Mouse (Mus musculus): ENCODE data around the gene Pdlim5.
A peak's percentile ranks its signal among the peaks of the same experiment; 100 is the strongest.

Pdlim5 gene

DNA sequence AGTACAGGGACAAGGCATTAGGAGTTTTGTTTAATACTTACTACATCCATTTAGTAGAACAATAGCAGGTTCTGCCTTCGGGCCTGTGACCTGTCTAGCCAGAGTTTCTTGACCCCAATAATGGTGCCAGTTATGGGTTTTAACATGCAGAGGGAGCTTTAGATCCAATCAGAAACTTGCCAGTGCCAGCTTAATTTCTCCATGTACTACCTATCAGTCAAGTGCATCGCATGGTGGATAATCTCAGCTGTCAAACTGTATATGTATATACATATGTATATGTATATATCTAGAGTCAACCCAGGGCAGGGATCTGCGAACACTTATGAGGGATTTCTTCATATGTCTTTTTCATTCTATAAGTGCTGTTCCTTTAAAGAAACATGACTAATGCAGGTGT is 61.0 kb downstream of the Pdlim5 start:
- DNase-seq = no peak

DNA sequence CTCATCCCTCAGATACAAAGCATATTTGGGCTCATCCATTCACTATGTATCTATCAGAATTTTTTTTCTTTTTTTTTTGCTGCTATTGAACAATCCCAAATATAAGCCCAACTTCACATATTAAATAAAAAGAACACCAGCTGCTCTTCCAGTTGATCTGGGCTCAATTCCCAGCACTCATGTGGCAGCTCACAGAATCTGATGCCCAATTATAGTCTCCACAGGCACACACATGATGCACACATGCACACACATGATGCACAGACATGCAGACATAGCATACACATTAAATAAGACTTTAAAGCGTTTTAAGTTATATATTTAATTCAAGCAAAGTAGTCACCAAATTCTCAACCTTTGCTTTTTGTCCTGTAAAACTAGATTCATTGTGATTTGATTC is 62.0 kb downstream of the Pdlim5 start:
- no peak for DNase-seq

DNA sequence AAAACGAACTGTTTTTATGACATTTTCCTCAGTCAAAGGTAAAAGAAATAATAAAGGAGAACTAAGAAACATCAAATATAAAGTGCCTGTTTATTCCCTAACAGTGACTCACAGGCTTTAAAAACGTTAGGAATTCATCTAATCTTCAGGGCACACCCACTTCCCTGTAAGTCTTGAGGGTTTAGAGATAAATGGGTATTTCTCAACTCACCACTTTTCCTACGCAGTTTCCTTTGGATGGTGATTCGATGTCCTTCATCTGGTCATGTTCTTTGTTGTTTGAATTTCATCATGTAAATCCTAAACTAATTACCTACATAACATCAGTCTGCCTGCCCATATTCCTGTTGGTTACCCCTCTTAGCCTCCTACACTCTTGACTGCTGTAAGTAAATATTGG is 62.8 kb downstream of the Pdlim5 start:
- DNase-seq = no peak

DNA sequence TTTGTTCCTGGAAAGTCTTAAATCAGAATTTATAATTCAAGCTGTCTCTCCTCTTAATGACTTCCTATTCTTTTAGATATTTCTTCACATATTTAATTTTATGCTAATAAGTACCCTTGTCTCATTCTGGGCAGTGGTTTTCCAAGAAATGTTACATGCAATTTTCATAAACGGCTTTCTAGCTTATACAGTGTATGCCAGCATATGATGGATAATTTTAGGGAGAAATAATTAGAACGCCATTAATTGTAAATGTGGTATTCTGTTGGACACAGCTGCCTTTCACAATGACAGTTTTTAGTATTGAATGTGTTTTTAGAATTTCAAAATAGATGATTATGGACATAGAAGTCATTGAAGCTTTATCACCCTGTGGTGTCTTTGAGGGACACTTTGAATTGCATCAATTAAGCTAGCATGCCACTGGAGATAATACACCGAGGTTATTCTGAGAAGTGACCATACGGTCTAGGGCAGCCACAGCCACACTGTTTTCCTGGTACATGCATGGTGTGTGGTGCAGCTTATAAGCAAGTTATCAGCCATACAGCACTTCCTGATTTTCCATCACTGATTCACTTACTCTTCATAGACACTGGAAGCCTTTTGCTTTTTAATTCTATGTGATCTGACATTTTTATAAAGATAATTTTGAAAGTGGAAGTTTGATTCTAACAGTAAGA is 63.5 kb downstream of the Pdlim5 start:
- no peak for DNase-seq

DNA sequence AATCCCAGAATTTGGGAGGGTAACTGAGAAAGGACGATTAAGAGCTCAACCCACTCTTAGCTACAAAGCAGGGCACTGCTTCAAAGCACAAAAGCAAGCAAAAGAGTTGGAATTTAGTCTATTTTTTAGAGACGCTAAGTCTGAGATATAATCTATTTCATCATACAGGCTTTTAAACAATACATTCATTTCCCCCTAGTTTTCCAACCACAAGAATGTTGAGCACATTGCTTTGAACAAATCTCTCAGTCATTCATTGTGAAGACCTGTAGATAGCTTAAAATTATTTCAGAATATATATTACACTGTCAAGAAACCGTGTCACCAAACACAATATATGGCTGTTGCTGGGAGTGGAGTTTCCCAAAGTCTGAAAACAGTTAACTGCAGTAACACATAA is 65.1 kb downstream of the Pdlim5 start:
- no peak for DNase-seq

DNA sequence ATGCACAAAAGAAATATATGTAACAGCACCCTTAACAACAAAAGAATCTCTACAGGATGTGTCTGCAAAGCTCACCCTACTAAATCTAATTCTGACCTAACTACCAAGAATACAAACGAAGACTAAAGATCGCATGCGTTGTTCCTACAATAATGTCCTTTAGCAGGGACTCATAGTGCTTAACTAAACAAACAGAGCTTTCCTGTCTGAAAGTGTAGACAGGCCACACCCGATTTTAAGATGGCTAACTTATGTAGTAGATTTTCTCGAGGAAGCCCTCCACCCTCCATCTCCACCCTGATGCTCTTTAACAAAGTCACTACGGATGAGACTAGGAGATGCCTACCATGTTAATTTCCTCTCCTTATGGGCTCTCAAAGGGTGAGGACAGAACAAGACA is 71.9 kb downstream of the Pdlim5 start:
- DNase-seq = no peak

DNA sequence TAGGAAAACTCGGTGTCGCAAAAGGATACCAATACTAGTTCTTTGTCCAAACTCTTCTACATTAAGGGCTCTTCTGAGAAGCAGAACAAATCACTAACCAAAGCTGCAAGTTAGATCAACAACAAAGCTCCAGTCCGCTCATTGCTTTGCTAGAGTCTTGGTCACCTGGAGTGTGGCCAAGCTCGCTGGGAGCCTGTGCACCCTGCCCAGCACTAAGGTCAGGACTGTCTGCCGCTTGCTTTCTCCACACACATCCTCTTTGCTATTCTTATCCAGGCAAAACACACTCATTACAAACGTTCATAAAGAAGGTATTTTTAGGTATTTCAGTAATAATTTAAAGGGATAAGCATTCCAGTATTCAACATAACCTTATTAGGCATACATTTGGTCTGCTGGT is 73.6 kb downstream of the Pdlim5 start:
- DNase-seq = peak; percentile 24 to 67

DNA sequence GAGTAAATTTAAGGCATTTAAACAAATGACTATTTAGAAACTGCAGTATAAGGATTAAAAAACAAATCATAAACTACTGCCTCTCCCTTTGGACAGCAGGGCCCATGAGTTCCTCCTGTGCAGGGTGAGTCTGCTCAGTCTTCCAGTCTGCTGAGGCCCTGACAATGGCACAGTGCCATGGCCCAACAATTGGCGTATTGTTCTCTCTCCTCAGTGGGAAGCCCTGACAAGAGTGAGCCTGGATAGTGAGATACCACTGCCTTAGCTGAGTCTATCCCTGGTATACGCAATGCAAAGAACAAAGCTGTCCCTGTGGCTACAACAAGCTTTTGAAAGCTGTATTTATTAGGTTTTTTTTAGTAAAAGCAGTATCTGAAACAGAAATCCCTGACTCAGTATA is 77.3 kb downstream of the Pdlim5 start:
- peak; percentile 50 to 73 for DNase-seq

DNA sequence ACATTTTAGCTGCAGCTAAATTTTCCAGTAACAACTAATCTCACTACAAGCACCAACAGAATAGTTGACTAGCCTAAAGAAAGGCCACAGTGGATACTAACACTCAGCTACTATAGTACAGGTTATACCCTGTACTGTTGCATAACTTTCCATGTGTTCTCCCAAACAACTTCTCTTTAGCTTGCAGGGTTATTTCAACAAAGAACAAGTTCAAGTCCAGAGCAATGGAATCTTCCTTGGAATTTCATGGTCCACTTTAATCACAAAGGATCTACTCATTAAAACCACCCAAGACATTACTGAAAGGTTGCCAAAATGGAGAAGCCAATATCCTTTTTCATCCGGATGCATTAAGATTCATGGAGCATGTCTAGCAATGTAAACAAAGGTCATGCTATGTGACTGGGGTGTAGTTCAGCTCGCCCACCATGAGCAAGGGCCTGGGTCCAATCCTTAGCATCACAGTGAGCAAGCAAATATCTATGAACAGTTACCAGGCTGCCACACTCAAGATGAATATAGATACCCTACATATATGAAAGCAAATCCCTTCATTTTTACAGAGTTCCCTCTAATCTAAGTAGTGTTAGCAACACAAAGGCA is 79.3 kb downstream of the Pdlim5 start:
- DNase-seq = no peak

DNA sequence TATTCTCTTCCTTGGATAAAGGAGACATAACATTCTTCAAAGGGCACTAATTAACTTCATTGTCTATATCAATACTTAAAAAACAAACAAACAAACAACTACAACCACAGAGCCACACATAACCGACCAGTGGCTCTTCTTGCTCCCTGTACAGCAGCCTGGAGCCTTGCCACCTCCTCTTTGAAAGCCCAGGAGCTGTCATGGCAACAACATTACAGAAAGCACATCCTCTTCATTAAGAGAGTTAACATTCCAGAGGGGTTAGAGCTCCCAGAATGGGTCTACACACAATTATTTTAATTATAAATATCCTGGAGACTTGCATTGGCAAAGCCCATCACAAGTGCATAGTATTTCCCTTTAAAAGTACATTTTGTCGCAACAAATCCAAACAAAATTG is 84.4 kb downstream of the Pdlim5 start:
- DNase-seq = peak in 1 of 2 experiments; percentile 14

DNA sequence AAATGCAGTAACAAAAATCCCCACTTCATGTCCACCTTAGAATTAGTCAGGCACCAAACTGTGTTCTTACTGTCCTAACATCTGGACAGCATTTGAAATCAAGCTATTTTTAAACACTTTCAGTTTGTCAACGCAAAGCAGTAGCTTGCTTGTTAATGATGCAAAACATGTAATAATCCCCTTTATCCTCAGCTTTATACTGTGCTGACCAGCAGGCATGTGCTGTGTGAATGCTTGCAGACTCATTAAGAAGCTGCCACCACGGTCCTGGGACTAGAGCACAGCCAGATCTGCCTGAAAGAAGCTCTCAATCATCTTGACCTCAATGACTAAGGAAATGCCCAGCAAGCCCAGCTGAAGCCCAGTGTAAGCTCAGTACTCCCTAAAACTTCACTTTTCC is 85.0 kb downstream of the Pdlim5 start:
- DNase-seq = no peak

DNA sequence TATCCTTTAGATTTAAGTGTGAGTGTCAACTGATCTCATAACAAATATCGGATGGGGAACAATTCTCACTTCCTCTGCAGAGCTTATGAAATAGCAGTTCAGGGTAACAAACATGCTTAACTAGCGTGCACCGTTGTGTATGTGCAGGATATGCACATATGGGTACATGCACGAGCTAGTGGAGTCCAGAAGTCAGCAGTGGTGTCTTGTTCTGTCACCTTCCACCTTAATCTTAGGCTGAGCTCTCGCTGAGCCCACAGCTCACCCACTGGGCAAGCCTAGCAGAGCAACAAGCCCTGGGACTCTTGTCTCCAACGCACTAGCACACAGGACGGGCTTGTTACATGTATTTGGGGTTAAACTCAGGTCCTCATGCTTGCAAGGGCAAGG is 100.2 kb downstream of the Pdlim5 start:
- DNase-seq = no peak

DNA sequence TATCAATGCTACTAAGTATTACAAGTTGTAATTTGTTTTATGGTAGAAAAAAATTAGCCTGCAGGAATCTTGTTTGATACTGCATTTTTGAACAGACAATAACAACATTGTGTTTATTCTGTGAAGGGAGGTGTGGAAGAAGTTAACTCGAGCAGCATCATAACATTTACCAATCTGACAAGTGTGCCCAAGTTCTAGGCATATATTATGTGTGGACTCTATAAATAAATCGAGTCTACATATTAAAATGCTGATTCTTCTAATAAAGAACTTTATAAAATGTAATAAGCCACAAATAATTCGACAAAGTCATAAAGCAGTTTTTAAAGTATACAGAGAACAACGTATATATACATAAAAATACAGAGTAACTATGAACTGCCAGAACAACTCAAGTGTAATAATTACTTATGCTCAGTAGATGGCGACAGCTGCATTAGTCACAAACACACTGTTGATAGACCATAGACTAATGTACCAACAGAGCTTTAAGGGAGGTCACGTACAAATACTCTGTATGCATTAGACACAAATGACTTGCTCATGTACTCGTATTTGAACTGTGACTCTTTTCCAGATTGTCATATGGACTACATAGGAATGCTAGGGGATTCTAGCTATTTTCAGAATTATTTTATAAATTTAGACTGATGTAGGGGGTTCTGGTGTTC is 100.7 kb downstream of the Pdlim5 start:
- DNase-seq = peak in 1 of 2 experiments; percentile 18

DNA sequence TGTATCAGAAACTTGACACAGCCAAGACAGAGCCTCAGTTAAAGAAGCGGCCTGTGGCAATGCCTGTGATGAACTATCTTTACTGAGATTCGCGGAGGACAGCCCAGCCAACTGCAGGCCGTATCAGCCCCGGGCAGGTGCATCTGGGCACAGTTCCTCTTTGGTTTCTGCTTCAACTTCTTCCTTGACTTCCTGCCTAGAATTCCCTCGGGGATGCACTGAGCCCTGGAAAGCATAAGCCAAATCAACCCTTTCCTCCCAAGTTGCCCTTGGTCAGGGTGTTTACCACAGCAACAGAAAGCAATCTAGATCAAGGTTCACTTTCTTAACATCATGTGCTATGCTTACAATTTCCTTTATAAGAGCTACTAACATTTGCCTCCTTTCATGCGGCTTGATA is 101.9 kb downstream of the Pdlim5 start:
- no peak for DNase-seq

DNA sequence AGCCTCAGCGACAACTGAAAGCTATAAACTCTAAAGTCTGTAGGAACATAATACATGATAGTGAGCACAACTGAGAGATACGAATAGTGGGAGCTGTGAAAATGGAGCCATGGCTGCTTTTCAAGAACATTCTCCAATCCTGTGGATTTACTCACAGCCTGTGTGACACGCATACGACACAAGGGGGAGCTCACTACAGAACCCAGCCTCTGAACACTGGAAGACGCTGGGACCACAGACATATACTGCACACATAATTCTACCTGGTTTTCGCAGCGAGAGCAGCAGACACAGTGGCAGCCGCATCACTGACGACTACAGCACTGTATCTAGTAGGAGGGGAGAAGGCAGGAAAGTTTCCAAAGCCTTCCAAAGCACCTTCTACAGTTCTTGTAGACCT is 112.8 kb downstream of the Pdlim5 start:
- DNase-seq = peak; percentile 60 to 74

DNA sequence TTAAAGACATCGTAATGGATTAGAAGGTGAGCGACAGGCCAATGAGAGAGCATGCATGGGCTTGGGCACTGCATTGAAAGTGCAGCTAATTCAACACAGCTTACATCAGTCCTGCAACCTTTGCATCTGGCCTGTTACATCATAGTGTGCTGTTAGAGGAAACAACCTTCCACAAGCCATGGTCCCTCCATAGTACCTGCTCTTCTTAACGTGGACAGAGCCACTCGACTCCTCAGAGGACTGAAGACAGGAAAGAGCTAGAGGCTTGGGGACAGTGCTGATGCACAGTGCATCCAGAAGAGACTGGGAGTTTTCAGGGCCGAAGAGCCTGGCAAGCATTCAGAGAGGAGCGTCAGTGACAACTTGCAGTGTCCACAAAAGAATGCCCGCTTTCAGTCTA is 113.8 kb downstream of the Pdlim5 start:
- DNase-seq = no peak

DNA sequence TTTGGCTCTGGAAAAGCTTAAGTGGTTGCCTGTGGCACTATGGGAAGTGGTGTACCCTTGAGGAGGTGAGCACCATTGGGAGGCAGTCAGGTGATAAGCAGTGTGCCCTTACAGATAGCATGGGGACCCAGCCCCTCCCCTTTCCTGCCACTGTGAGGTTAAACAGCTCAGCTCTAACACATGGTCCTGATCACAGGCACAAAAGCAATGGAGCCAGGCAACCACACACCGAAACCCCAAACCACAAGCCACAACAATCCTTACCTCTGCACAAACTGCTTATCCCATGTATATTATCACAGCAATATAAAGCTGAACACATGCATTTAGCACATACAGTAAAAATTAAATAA is 114.4 kb downstream of the Pdlim5 start:
- DNase-seq = no peak

DNA sequence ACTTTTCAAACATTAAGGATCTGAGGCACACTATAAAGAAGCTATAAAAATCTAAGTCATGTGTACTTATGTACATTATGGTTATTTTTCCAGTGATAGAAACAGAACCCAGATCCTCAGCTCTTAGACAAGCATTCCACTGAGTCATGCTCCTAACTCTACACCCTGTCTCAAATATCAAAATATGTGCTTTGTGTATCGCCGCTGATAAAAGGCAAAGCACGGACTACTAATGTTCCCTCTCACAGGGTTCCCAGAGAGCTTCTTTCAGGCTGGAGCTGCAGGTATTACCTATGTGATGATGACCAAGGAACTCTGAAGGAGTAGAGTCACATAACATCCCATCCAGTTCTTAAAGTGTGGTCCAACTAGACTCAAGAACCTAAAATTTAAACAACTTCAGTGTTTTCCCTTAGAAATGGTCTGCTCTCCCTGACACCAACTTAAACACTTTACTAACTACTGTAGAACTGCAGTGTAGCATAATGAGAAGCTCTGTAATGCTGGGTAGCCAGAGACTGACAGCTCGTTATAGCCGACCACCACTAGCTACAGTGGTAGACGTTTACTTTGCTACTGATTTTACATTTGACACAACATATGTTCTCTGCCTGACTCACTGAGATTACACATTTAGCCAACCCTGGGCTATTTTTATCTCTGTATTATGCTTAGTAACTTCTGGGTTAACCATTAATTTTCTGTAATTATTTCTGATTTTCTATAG is 115.0 kb downstream of the Pdlim5 start:
- no peak for DNase-seq

DNA sequence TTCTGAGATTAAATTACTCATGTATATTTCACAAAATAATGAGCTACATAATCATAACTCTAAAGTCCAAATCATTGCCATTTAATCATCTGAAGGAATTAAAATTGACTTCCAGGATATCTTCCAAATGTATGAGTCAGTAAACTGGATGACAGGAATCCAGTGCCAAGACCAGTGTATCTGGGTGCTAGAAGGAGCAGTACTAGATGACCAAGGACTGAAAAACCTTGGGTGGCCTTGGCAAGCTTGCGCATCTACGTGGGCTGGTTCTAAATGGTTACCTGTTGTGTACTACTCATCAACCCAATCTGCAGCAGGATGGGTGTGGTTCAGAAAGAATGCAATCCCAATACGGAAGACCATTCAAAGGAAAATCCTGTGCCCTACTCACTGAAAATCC is 116.5 kb downstream of the Pdlim5 start:
- DNase-seq = peak in 1 of 2 experiments; percentile 14

DNA sequence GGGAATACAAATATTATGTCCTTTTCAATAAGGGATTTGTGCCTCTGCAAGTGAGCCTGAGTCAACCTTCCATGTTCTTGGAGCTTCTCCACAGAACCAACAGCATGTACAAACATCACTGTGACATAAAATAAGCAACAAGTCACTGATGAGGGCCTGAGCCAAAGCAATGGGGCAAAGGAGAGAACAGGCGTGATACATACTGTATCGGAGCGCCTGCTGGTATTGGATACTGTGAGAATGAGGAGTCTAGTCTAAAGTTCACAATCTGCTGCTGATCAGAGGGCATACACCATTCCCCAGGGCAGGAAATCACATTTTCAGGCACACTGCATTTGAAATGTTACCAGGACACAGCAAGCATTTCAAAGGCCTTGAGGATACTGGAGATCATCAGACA is 119.0 kb downstream of the Pdlim5 start:
- no peak for DNase-seq

DNA sequence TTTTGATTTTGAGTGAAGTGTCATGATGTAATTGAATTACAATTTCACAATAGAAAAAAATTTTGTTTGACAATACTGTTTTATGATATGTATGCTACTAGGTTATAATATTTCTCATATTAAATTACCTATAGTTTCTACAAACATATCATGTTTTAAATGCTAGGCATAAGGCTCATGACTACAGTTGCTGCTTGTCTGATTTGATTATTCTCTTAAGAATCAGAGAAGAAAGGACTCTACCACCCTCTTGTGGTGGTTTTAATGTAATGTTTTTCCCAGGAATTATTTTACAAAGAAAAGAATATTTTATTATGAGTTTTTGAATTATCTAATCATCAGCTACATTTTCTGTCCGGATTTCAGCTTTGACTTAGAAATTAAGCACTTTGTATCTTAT is 120.5 kb downstream of the Pdlim5 start:
- DNase-seq = no peak

DNA sequence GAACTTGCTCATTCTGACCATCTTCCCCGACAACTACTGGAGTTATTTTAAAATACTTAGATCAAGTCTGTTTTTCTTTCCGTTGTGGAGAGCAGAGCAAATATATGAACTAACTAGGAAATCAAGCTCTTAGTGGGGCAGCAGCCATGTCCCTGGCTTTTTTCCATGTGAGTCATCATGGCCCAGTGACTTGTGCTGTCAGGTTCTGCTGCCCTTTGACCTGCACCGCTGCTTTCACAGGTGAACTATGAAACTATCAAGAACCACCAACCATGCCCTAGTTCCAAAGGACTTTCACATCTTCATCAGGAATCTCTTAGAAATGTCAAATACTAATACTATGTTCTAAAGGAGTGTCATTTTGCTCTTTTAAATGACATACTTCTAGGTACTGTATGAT is 121.0 kb downstream of the Pdlim5 start:
- DNase-seq = no peak

DNA sequence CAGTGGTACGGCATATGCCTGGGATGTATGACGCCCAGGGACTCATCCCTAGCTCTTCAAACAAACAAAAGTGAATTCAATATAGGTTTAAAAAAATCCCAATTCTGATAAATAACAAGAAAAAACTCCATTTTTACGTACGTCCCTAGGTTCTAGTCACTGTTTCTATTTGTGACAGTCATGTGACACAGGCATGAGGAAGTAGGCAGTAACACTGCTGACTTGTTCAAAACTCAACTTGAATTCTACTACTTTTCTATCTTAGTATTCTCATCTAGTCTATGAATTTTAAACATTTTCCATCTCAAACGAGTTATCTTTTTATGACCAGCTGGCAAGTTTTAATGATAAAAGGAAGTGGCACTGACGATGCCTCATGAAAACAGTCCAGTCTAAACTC is 122.2 kb downstream of the Pdlim5 start:
- no peak for DNase-seq

DNA sequence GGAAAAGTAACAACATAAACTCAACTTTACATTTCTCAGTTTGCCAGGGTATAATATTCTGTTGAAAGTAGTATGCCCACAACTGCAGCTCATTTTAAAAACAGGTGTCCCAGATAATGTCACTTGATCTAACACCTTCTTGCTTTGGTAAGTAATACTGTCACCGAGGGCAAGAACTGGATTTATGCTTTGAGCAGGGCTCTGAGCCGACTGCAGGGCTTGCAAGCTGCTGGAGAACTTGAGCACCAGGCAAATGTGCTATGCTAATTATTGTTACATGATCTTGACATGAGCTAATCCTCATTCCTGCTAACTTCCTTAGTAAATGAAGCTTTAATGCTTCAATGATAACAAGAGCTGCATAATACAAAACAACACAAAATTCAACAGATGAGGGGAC is 139.1 kb downstream of the Pdlim5 start:
- no peak for DNase-seq
